Mouse (Mus musculus): ENCODE measurements around the gene Spaca4.

Gene Spaca4

DNA sequence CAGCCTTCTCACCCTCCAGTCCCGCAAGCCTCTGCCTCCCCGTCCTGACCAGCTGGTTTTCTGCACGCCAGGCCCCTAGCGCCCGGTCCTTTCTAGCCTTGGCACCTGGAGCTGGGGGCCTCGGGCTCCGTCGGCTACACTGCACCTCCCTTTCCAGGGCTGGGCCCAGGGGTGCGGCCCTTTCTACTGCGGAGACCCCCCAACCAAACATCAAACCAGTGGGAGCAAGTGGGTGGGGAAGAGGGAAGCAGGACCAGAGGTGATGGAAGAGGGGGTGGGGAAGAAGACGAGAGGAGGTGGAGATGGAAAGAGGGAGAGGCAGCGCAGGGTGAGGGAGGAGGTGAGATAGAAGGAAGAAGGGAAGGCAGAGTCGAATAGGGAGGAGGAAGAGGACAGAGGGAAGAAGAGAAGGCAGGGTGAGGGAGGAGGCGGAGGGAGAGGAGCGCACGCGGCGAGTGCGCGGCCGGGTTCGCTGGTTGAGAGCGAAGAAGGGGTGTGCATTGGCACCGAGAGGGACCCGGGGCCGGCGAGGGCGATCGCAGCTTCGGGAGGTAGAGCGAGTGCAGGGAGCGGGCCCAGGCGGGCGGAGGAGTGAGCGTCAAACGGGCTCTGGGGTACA lies 26.0 kb downstream of the Spaca4 start, which contains the start of gene Car11:
Gene Car11 (plus strand): TSS at position 321 of the 619 bp plus-strand sequence.
- DNase-seq (ENCODE audit: low spot score in 2 of 2): no peak

GRCm38 (mm10) chr7:45697894-45698293 lies 27.7 kb downstream of the Spaca4 start:
- DNase-seq (ENCODE audit: low spot score in 2 of 2): no peak

- DNase-seq (ENCODE audit: low spot score in 2 of 2): no peak
Observed at GRCm38 (mm10) chr7:45695098-45695497, 30.5 kb downstream of the Spaca4 start.

DNA sequence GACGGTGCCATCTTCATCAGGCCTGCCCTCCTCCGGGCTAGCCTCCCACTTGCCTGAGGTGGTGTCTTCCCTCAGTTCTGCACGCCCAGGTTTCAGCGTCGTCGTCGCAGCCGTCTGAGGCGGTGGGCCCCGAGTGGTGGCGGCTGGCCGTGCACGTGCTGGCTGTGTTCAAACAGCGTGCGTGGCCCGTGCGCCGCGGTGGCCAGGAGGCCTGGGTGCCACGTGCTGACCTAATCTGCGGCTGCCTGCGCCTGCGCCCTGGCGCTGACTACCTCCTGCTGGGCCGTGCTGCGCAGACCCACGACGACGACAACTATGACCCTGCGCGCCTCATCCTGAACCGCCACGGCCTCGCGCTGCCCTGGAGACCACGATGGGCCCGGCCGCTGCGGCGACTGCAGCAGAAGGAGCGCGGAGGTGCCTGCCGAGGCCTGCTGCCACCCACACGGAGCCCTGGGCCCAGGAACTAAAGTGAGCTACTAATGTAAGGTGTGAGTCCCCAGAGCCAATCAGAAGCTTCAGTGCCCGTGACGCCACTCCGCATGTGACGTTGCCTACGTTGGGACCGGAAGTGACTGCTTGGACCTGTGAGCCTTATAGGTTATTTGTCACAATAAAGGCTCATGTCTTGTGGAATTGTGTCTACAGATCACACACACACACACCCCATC lies 31.6 kb downstream of the Spaca4 start, which contains the start of gene Sec1:
Gene Sec1 (minus strand): TSS at position 482 of the 671 bp plus-strand sequence.
- DNase-seq (ENCODE audit: low spot score in 2 of 2): no peak

DNA sequence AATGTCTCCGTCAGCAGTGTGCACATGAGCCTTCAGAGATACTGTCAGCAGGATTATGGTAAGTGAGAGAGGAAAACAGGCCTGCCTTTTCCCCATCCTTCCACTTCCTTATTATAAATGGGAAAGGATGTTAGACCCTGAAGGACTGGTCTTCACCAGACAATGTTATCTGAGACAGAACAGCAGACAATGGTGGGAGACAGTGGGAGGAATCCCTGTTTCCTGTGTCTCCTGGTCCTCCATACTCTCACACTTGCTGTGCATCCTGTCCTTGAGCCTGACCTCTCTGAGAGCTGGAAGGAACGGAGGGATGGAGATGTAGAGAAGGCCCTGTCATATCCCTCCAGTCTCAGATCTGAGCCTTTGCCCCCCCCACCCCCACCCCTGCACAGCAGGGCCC lies 33.2 kb downstream of the Spaca4 start:
- DNase-seq (ENCODE audit: low spot score in 2 of 2): no peak

DNA sequence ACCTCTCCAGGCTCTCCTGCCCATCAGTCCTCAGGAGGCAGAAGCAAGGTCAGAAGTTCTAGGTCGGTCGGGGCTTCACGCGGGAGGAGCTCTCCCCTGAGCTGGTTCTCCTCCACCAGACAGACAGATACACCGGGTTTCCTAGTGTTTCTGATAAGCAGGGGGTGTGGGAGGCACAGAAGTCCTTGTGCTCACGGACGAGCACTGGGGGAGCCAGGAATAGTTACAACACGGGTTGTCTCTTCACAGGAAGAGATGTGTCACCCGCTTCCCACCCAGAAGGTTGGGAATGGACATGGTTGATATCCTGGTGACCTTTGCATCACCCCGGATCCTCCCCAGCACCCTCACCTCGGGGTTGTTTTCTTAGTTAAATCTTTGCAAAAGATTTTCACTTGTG lies 35.8 kb downstream of the Spaca4 start:
- DNase-seq (ENCODE audit: low spot score in 2 of 2): no peak

- no peak for DNase-seq (ENCODE audit: low spot score in 2 of 2)
Observed at GRCm38 (mm10) chr7:45689099-45689498, 36.5 kb downstream of the Spaca4 start.

GRCm38 (mm10) chr7:45686841-45687240 lies 38.8 kb downstream of the Spaca4 start:
- no peak for DNase-seq (ENCODE audit: low spot score in 2 of 2)

DNA sequence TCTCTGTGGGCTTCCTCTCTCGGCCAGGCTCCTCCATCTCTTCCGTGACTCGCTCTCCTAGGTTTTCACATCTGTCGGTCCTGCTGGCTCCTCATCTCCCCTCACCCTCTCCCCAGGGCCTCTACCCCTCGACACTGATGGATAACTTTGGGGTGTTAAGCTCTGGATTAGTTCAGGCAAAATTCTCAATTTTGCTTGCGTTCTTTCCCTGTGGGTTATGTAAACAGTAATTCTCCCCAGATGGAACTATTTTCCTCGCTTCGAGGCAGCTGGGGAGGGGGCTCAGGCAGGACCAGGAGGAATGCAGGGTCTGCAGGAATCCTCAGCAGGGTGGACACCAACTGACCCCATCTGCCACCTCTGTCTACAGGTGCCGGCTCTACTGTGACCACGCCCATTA lies 39.8 kb downstream of the Spaca4 start:
- no peak for DNase-seq (ENCODE audit: low spot score in 2 of 2)

- no peak for DNase-seq (ENCODE audit: low spot score in 2 of 2)
Observed at GRCm38 (mm10) chr7:45683396-45684050, 42.1 kb downstream of the Spaca4 start, which contains the start of gene Ntn5. Gene Ntn5, plus strand, starts transcription at chr7:45684022.

DNA sequence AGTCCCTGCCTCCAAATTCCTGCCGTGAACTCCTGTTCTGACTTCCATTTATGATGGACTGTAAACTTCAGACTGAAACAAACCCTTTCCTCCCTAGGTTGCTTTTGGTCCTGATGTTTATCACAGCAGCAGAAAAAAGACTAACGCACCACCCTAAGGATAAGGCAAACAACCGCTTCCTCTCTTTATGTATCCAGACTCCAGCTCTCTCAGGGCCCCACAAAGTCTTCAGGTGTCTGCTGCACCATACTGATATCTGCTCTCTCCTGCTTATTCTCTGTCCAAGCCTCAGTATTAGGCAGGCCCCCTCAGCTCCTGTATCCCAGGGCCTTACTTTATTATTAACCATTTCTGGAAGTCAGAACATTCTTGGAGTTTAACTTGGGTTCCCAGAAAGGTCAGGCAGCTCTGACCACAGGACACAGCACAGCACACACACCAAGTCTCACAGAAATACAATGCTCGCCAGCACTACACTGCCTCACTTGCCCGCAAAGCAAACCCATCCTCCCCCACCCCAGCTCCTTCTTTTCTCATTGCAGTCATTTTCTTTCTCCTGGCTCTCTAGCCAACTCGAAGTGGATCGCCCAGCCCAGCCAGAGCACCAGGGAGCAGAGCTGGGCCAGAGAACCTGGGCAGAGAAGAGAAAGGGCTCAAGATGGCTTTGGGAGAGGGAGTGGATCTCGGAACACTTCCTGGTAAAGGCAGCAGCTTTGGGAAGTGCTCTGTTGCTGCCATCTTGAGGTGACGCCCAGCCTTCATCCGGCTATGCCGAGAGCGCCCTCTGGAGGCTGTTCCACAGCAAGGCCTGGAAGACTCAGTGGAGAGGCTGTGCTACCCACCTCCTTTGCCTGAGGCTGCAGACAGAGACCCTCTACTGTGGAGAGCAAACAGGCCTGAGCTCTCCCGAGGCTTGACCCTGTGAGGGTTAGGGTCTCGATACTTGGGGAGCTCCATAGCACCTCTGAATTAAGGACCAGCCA lies 43.2 kb downstream of the Spaca4 start:
- peak; percentile 53 to 77 for DNase-seq (ENCODE audit: low spot score in 2 of 2)

- DNase-seq (ENCODE audit: low spot score in 2 of 2): peak in 1 of 2 experiments; percentile 66
Observed at GRCm38 (mm10) chr7:45681046-45681736, 44.4 kb downstream of the Spaca4 start.

- DNase-seq (ENCODE audit: low spot score in 2 of 2): no peak
Observed at GRCm38 (mm10) chr7:45679966-45680621, 45.5 kb downstream of the Spaca4 start.

DNA sequence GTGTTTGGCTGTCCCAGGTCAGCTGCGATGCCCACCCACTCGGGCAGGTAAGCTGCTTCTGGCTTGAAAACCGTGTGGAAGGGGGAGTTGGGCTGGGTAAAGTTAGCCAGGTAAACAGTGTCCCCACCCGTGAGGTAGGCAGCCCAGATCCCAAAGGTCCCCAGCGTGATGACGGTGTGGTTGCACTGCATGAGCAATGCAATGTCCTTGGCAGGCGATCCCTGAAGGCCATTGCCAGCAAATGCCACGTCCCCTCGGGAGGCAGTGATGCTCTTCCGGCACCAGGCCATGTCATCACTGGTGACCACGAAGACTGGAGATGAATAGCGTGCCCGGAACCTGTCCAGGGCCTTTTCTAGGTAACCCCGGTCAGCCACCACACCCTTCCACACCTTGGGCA lies 47.1 kb downstream of the Spaca4 start:
- no peak for DNase-seq (ENCODE audit: low spot score in 2 of 2)

GRCm38 (mm10) chr7:45677627-45678295 lies 47.9 kb downstream of the Spaca4 start:
- DNase-seq (ENCODE audit: low spot score in 2 of 2): no peak

Data from natural killer cell, adult 2 months (primary cell).